29 mouse cellular contexts compared by ENCODE assay signal in genomic region chr3:65782246-65782645, GRCm38 (mm10).
DNase-seq lines count a peak whose midpoint lies in the region; ATAC-seq and TF ChIP-seq lines count a peak whose summit lies in the region.
"Had no signal": no experiment of that assay in that cellular context is flagged by ENCODE, and none has a peak within 500 bp of the region (broad histone marks: within the 10 kb centered on the region; RNA-seq: fewer than 3 reads in every experiment).

No protein-coding gene starts in this region.

- H3K4me2 ChIP-seq in hindbrain, postnatal 0 days (ENCODE audit: low read depth, low read length) = no peak overlapping the region
- no peak overlapping the region for H3K4me2 ChIP-seq in hindbrain, embryonic 13.5 days
- H3K4me2 ChIP-seq in liver, postnatal 0 days (ENCODE audit: low read depth, low read length) = no peak overlapping the region
- no peak overlapping the region for H3K4me2 ChIP-seq in stomach, postnatal 0 days (replicated peaks; ENCODE audit: low read depth)
- H3K4me2 ChIP-seq: forebrain, embryonic 13.5 days; heart, embryonic 15.5 days; hindbrain, embryonic 14.5 days; liver, embryonic 13.5 days; neural tube, embryonic 15.5 days had no signal

- TF ChIP-seq EP300 in liver, postnatal 0 days (IDR thresholded peaks at IDR 0.05; ENCODE audit: low read depth) = no peak
- no peak for TF ChIP-seq EP300 in stomach, postnatal 0 days (optimal IDR thresholded peaks at IDR 0.05)

- no peaks in the 10 kb centered on the region for H3K4me1 ChIP-seq in hindbrain, postnatal 0 days (ENCODE audit: insufficient read depth, low read length)
- no peaks in the 10 kb centered on the region for H3K4me1 ChIP-seq in hindbrain, embryonic 13.5 days (replicated peaks)
- H3K4me1 ChIP-seq in liver, postnatal 0 days (ENCODE audit: insufficient read depth) = no peaks in the 10 kb centered on the region
- H3K4me1 ChIP-seq in stomach, postnatal 0 days (replicated peaks; ENCODE audit: control insufficient read depth, insufficient read depth) = no peaks in the 10 kb centered on the region
- H3K4me1 ChIP-seq: forebrain, embryonic 13.5 days; liver, embryonic 13.5 days; neural tube, embryonic 15.5 days had no signal

- no peaks in the 10 kb centered on the region for H3K36me3 ChIP-seq in hindbrain, postnatal 0 days (ENCODE audit: insufficient read depth, low read length)
- no peaks in the 10 kb centered on the region for H3K36me3 ChIP-seq in hindbrain, embryonic 13.5 days
- H3K36me3 ChIP-seq in liver, postnatal 0 days (replicated peaks; ENCODE audit: insufficient read depth, low read length) = no peaks in the 10 kb centered on the region
- no peaks in the 10 kb centered on the region for H3K36me3 ChIP-seq in stomach, postnatal 0 days (ENCODE audit: control insufficient read depth, insufficient read depth, low read length)
- H3K36me3 ChIP-seq: G1E; heart, embryonic 15.5 days; liver, embryonic 13.5 days; neural tube, embryonic 15.5 days had no signal

- H3K27me3 ChIP-seq in hindbrain, postnatal 0 days (ENCODE audit: insufficient read depth, low read length) = no peaks in the 10 kb centered on the region
- H3K27me3 ChIP-seq in hindbrain, embryonic 13.5 days = no peaks in the 10 kb centered on the region
- H3K27me3 ChIP-seq in liver, postnatal 0 days (ENCODE audit: insufficient read depth, low read length) = no peaks in the 10 kb centered on the region
- H3K27me3 ChIP-seq in stomach, postnatal 0 days (ENCODE audit: control insufficient read depth, insufficient read depth, low read length) = no peaks in the 10 kb centered on the region
- H3K27me3 ChIP-seq: forebrain, embryonic 13.5 days; heart, embryonic 15.5 days; liver, embryonic 13.5 days; neural tube, embryonic 15.5 days; Patski had no signal

- DNase-seq in adrenal gland, adult 2 months = peak; percentile 3
- no peak for DNase-seq in adrenal gland, postnatal 14 days
- DNase-seq in hindbrain, postnatal 0 days (ENCODE audit: low spot score) = no peak
- DNase-seq in liver, postnatal 0 days = no peak
- DNase-seq in liver = no peak
- no peak for DNase-seq in stomach, postnatal 0 days (ENCODE audit: low spot score)
- no peak for DNase-seq in thymus, postnatal 0 days (ENCODE audit: low spot score)
- DNase-seq: cerebellum, adult 2 months; cerebellum, postnatal 14 days; heart, postnatal 36 days; kidney, adult 2 months; kidney, postnatal 14 days; liver, embryonic 13.5 days; lung, adult 2 months; lung, postnatal 10 days; midbrain, embryonic 14.5 days; right cerebral cortex, adult 18-20 months; spleen, adult 18-20 months; thymus, adult 18-20 months; thymus, postnatal 36 days had no signal

- no peak for ATAC-seq in hindbrain, postnatal 0 days
- no peak for ATAC-seq in hindbrain, embryonic 13.5 days (ENCODE audit: low FRiP score)
- ATAC-seq in liver, postnatal 0 days = no peak
- ATAC-seq in stomach, postnatal 0 days (ENCODE audit: low FRiP score, low TSS enrichment) = no peak
- ATAC-seq: forebrain, embryonic 13.5 days; inflammation-experienced regulatory T-cells, adult 6 months; Patski had no signal

- H3K9me3 ChIP-seq in hindbrain, postnatal 0 days (ENCODE audit: low read length) = no peaks in the 10 kb centered on the region
- 0 out of 2 replicates have a peak, but pooled peaks cover 6% of the 10 kb centered on the region for H3K9me3 ChIP-seq in hindbrain, embryonic 13.5 days
- no peaks in the 10 kb centered on the region for H3K9me3 ChIP-seq in liver, postnatal 0 days (ENCODE audit: low read length)
- H3K9me3 ChIP-seq in stomach, postnatal 0 days (ENCODE audit: control insufficient read depth, low read length) = no peaks in the 10 kb centered on the region
- H3K9me3 ChIP-seq: G1E; heart, embryonic 15.5 days; liver, embryonic 13.5 days; neural tube, embryonic 15.5 days had no signal

- 77% methylated on average over 5 of the region's 5 CpGs for WGBS in hindbrain, postnatal 0 days
- 82% methylated on average over 5 of the region's 5 CpGs for WGBS in hindbrain, embryonic 13.5 days
- 76% methylated on average over 5 of the region's 5 CpGs for WGBS in liver, postnatal 0 days (ENCODE audit: insufficient replicate concordance)
- WGBS in stomach, postnatal 0 days = 68% methylated on average over 5 of the region's 5 CpGs

- peak; percentile 18; the same call in 1 of the 2 replicates for TF ChIP-seq CTCF in hindbrain, postnatal 0 days (IDR thresholded peaks at IDR 0.05; ENCODE audit: low read depth)
- peak; percentile 8; the same call in 1 of the 2 replicates for TF ChIP-seq CTCF in liver, postnatal 0 days (IDR thresholded peaks at IDR 0.05; ENCODE audit: low read depth)
- TF ChIP-seq CTCF in stomach, postnatal 0 days (IDR thresholded peaks at IDR 0.05; ENCODE audit: low read depth) = 0 out of 2 replicates have a peak, but pooled peaks have one; percentile 14

- H3K27ac ChIP-seq in hindbrain, postnatal 0 days = no peak overlapping the region
- H3K27ac ChIP-seq in hindbrain, embryonic 13.5 days = no peak overlapping the region
- H3K27ac ChIP-seq in liver, postnatal 0 days (ENCODE audit: low read depth) = no peak overlapping the region
- no peak overlapping the region for H3K27ac ChIP-seq in stomach, postnatal 0 days (replicated peaks)
- H3K27ac ChIP-seq: forebrain, embryonic 13.5 days; heart, embryonic 15.5 days; hindbrain, embryonic 14.5 days; liver, embryonic 13.5 days; macrophage; neural tube, embryonic 15.5 days had no signal

- H3K4me3 ChIP-seq in hindbrain, postnatal 0 days (ENCODE audit: low read length) = no peak overlapping the region
- H3K4me3 ChIP-seq in hindbrain, embryonic 13.5 days = no peak overlapping the region
- no peak overlapping the region for H3K4me3 ChIP-seq in liver, postnatal 0 days (ENCODE audit: low read depth, low read length)
- H3K4me3 ChIP-seq in stomach, postnatal 0 days (ENCODE audit: low read depth, low read length) = no peak overlapping the region
- H3K4me3 ChIP-seq: forebrain, embryonic 13.5 days; heart, embryonic 15.5 days; liver, embryonic 13.5 days; neural tube, embryonic 15.5 days had no signal

- H3K9ac ChIP-seq in hindbrain, postnatal 0 days (replicated peaks; ENCODE audit: low read length) = no peak overlapping the region
- no peak overlapping the region for H3K9ac ChIP-seq in hindbrain, embryonic 13.5 days
- H3K9ac ChIP-seq in liver, postnatal 0 days (replicated peaks) = no peak overlapping the region
- no peak overlapping the region for H3K9ac ChIP-seq in stomach, postnatal 0 days (ENCODE audit: low read length)
- H3K9ac ChIP-seq: forebrain, embryonic 13.5 days; heart, embryonic 15.5 days; hindbrain, embryonic 14.5 days; liver, embryonic 13.5 days; neural tube, embryonic 15.5 days had no signal
